Mouse (Mus musculus) heart, embryonic 11.5 days (tissue): ENCODE data around the gene Kcnd3. TPM values are rescaled to one million over a fixed set of nuclear protein-coding genes. Genes with fewer than 3 reads are reported as not detected.

Experiments
- ATAC-seq: fragments of 200-750 bp; cut with Nextera tagmentation; replicated peaks from 2 replicates; pipeline ENCODE4 v1.8.0; 2017; ENCODE audit warnings: moderate library complexity; ENCODE audit not compliant: insufficient number of reproducible peaks, low FRiP score, low TSS enrichment
- H3K27ac ChIP-seq: fragments of 300-500 bp; sonication (generic); 2 replicates; pipeline ENCODE4 v1.5.1; 2014; ENCODE audit warnings: mild to moderate bottlenecking, low read depth, low read length
- H3K27me3 ChIP-seq: fragments of 300-500 bp; sonication (generic); 2 replicates; pipeline ENCODE4 v1.6.1; 2014; ENCODE audit warnings: mild to moderate bottlenecking, low read length, mixed read lengths; ENCODE audit not compliant: control insufficient read depth, insufficient read depth
- H3K36me3 ChIP-seq: fragments of 300-500 bp; sonication (generic); 2 replicates; pipeline ENCODE4 v1.6.1; 2014; ENCODE audit warnings: mild to moderate bottlenecking, low read length, moderate library complexity, mixed read lengths; ENCODE audit not compliant: control insufficient read depth, insufficient read depth
- H3K4me1 ChIP-seq: fragments of 300-500 bp; sonication (generic); 2 replicates; pipeline ENCODE4 v1.6.1; 2014; ENCODE audit warnings: low read length; ENCODE audit not compliant: control insufficient read depth, insufficient read depth
- H3K4me2 ChIP-seq: fragments of 300-500 bp; sonication (generic); 2 replicates; pipeline ENCODE4 v1.6.1; 2014; ENCODE audit warnings: mild to moderate bottlenecking, moderate library complexity
- H3K4me3 ChIP-seq: fragments of 300-500 bp; sonication (generic); 2 replicates; pipeline ENCODE4 v1.5.1; 2014; ENCODE audit warnings: low read depth, low read length
- H3K9ac ChIP-seq: fragments of 300-500 bp; sonication (generic); 2 replicates; pipeline ENCODE4 v1.6.1; 2014; ENCODE audit warnings: mild to moderate bottlenecking, low read depth, low read length, moderate library complexity
- H3K9me3 ChIP-seq: fragments of 300-500 bp; sonication (generic); replicated peaks from 2 replicates; pipeline ENCODE4 v1.6.1; 2016; ENCODE audit warnings: low read length; ENCODE audit not compliant: control insufficient read depth
- WGBS: fragments of 180-500 bp; shearing (Covaris S2); extraction: QIAGEN DNeasy Blood & Tissue Kit; methylation state at CpG from one replicate; pipeline ENCODE4 v1.1.7; 2014; ENCODE audit not compliant: insufficient replicate concordance; 5-methylcytosine and 5-hydroxymethylcytosine counted together
- polyA plus RNA-seq: library from polyadenylated mRNA; unstranded; fragments of >200 nt; fragmentation: Nextera tagmentation; extraction: Ambion mirVana; gene quantifications from 2 replicates; pipeline ENCODE4 v1.2.1, GENCODE M21; 2014

The Kcnd3 gene
- polyA plus RNA-seq, 1 experiment from 2014 or later = 0.56 TPM

GRCm38 (mm10) chr3:105669776-105670175, 217.6 kb downstream of the Kcnd3 start:
- Histone ChIP-seq H3K36me3 (no peaks in the 10 kb centered on the region), H3K9me3 (no peaks in the 10 kb centered on the region), H3K9ac (no peak overlapping the region), H3K27me3 (no peaks in the 10 kb centered on the region), H3K4me2 (no peak overlapping the region), H3K4me3 (no peak overlapping the region), H3K4me1 (no peaks in the 10 kb centered on the region), H3K27ac (no peak overlapping the region)
- WGBS = 77% methylated on average over 3 of the region's 3 CpGs
- no peak for ATAC-seq

GRCm38 (mm10) chr3:105670801-105671200, 218.7 kb downstream of the Kcnd3 start:
- Histone ChIP-seq H3K9me3 (no peaks in the 10 kb centered on the region), H3K4me3 (no peak overlapping the region), H3K4me1 (no peaks in the 10 kb centered on the region), H3K4me2 (no peak overlapping the region), H3K27ac (no peak overlapping the region), H3K27me3 (no peaks in the 10 kb centered on the region), H3K36me3 (no peaks in the 10 kb centered on the region), H3K9ac (no peak overlapping the region)
- 80% methylated on average over 1 of the region's 1 CpGs for WGBS
- ATAC-seq = no peak

GRCm38 (mm10) chr3:105674595-105675218, 222.6 kb downstream of the Kcnd3 start:
- 21% methylated on average over 7 of the region's 7 CpGs for WGBS
- H3K9ac ChIP-seq = no peak overlapping the region
- no peaks in the 10 kb centered on the region for H3K27me3 ChIP-seq
- no peak overlapping the region for H3K27ac ChIP-seq
- no peak overlapping the region for H3K4me3 ChIP-seq
- H3K4me1 ChIP-seq = no peaks in the 10 kb centered on the region
- 0 out of 2 replicates have a peak, but pooled peaks have one; percentile 18 for ATAC-seq
- H3K9me3 ChIP-seq = no peaks in the 10 kb centered on the region
- peaks cover 11% of the 10 kb centered on the region; the same call in 1 of the 2 replicates for H3K36me3 ChIP-seq
- H3K4me2 ChIP-seq = no peak overlapping the region

GRCm38 (mm10) chr3:105675932-105676331, 223.8 kb downstream of the Kcnd3 start:
- no peak overlapping the region for H3K4me3 ChIP-seq
- H3K27me3 ChIP-seq = no peaks in the 10 kb centered on the region
- H3K4me2 ChIP-seq = no peak overlapping the region
- no peak for ATAC-seq
- H3K36me3 ChIP-seq = peaks cover 11% of the 10 kb centered on the region; the same call in 1 of the 2 replicates
- no peaks in the 10 kb centered on the region for H3K9me3 ChIP-seq
- 49% methylated on average over 2 of the region's 2 CpGs for WGBS
- H3K9ac ChIP-seq = no peak overlapping the region
- no peak overlapping the region for H3K27ac ChIP-seq
- no peaks in the 10 kb centered on the region for H3K4me1 ChIP-seq

GRCm38 (mm10) chr3:105680346-105680745, 228.2 kb downstream of the Kcnd3 start:
- no peak overlapping the region for H3K27ac ChIP-seq
- H3K4me3 ChIP-seq = no peak overlapping the region
- H3K9me3 ChIP-seq = no peaks in the 10 kb centered on the region
- H3K4me1 ChIP-seq = no peaks in the 10 kb centered on the region
- H3K27me3 ChIP-seq = no peaks in the 10 kb centered on the region
- no peak overlapping the region for H3K9ac ChIP-seq
- H3K36me3 ChIP-seq = peaks cover 15% of the 10 kb centered on the region; the same call in 1 of the 2 replicates
- no peak for ATAC-seq
- no peak overlapping the region for H3K4me2 ChIP-seq
- WGBS = 91% methylated on average over 7 of the region's 7 CpGs

- H3K36me3 ChIP-seq = peaks cover 4% of the 10 kb centered on the region; the same call in 1 of the 2 replicates
- H3K4me3 ChIP-seq = peak overlapping the region; percentile 91
- peak overlapping the region; percentile 77 for H3K27ac ChIP-seq
- no peaks in the 10 kb centered on the region for H3K9me3 ChIP-seq
- 8% methylated on average over 60 of the region's 60 CpGs for WGBS
- H3K9ac ChIP-seq = peak overlapping the region; percentile 96
- ATAC-seq = peak; percentile 68
- peak overlapping the region; percentile 83 for H3K4me2 ChIP-seq
- H3K27me3 ChIP-seq = no peaks in the 10 kb centered on the region
- peaks cover 6% of the 10 kb centered on the region; the same call in 1 of the 2 replicates for H3K4me1 ChIP-seq
Observed at GRCm38 (mm10) chr3:105686394-105687323, 234.5 kb downstream of the Kcnd3 start.

- Histone ChIP-seq H3K9me3 (no peaks in the 10 kb centered on the region), H3K36me3 (peaks cover 4% of the 10 kb centered on the region; the same call in 1 of the 2 replicates), H3K4me1 (peaks cover 6% of the 10 kb centered on the region; the same call in 1 of the 2 replicates), H3K4me2 (peak within 1 kb of the TSS; percentile 83), H3K27ac (peak within 1 kb of the TSS; percentile 77), H3K4me3 (peak within 1 kb of the TSS; percentile 91), H3K27me3 (no peaks in the 10 kb centered on the region), H3K9ac (peak within 1 kb of the TSS; percentile 96)
- ATAC-seq = peak; percentile 93
- WGBS = under 1% methylated on average over 72 of the region's 72 CpGs
Observed at GRCm38 (mm10) chr3:105687324-105688060, 235.4 kb downstream of the Kcnd3 start, which contains the start of gene Ddx20. TSS of gene Ddx20 (minus strand) at chr3:105687574.

GRCm38 (mm10) chr3:105688536-105688935, 236.4 kb downstream of the Kcnd3 start:
- Histone ChIP-seq H3K4me3 (no peak overlapping the region), H3K4me2 (no peak overlapping the region), H3K36me3 (no peaks in the 10 kb centered on the region), H3K27ac (no peak overlapping the region), H3K4me1 (peaks cover 8% of the 10 kb centered on the region), H3K27me3 (peaks cover 4% of the 10 kb centered on the region; the same call in 1 of the 2 replicates), H3K9me3 (no peaks in the 10 kb centered on the region), H3K9ac (no peak overlapping the region)
- 88% methylated on average over 2 of the region's 2 CpGs for WGBS
- no peak for ATAC-seq
